ENCODE assay signal across 11 mouse cellular contexts in genomic region chr2:91326746-91327350, GRCm38 (mm10).
A peak's percentile ranks its signal among the peaks of the same experiment; 100 is the strongest.
DNase-seq lines count a peak whose midpoint lies in the region; ATAC-seq and TF ChIP-seq lines count a peak whose summit lies in the region.
"Had no signal": no experiment of that assay in that cellular context is flagged by ENCODE, and none has a peak within 500 bp of the region (broad histone marks: within the 10 kb centered on the region; RNA-seq: fewer than 3 reads in every experiment).

No protein-coding gene starts in this region.

- no peak for DNase-seq in kidney, adult 11 months
- peak; percentile 10 for DNase-seq in midbrain, postnatal 0 days (ENCODE audit: low spot score)
- no peak for DNase-seq in urinary bladder, postnatal 25 days (ENCODE audit: low spot score)
- no peak for DNase-seq in spleen, postnatal 14 days (ENCODE audit: low spot score in 2 of 2)
- DNase-seq: layer of hippocampus, postnatal 36 days; thymus, adult 2 months had no signal

- peaks cover 23% of the 10 kb centered on the region for H3K4me1 ChIP-seq in kidney, embryonic 14.5 days (ENCODE audit: control insufficient read depth, insufficient read depth, low read length)
- H3K4me1 ChIP-seq in forebrain, embryonic 13.5 days, result peaks cover 71% of the 10 kb centered on the region
- H3K4me1 ChIP-seq in intestine, embryonic 15.5 days (replicated peaks), result peaks cover 14% of the 10 kb centered on the region
- peaks cover 8% of the 10 kb centered on the region; the same call in 1 of the 2 replicates for H3K4me1 ChIP-seq in midbrain, postnatal 0 days (ENCODE audit: insufficient read depth, low read length)
- H3K4me1 ChIP-seq: heart, embryonic 15.5 days had no signal

- no peaks in the 10 kb centered on the region for H3K36me3 ChIP-seq in kidney, embryonic 14.5 days (ENCODE audit: control insufficient read depth, insufficient read depth, low read length)
- H3K36me3 ChIP-seq in forebrain, embryonic 13.5 days (ENCODE audit: poor library complexity, severe bottlenecking), result no peaks in the 10 kb centered on the region
- H3K36me3 ChIP-seq in intestine, embryonic 15.5 days, result no peaks in the 10 kb centered on the region
- H3K36me3 ChIP-seq in midbrain, postnatal 0 days (ENCODE audit: insufficient read depth, low read length), result no peaks in the 10 kb centered on the region
- H3K36me3 ChIP-seq: embryonic facial prominence, embryonic 15.5 days; heart, embryonic 15.5 days had no signal

- no peak overlapping the region for H3K4me3 ChIP-seq in kidney, embryonic 14.5 days (ENCODE audit: low read length)
- H3K4me3 ChIP-seq in forebrain, embryonic 13.5 days, result no peak overlapping the region
- no peak overlapping the region for H3K4me3 ChIP-seq in intestine, embryonic 15.5 days (replicated peaks)
- no peak overlapping the region for H3K4me3 ChIP-seq in midbrain, postnatal 0 days (ENCODE audit: low read depth, low read length)
- H3K4me3 ChIP-seq: embryonic facial prominence, embryonic 15.5 days; heart, embryonic 15.5 days had no signal

- no peak overlapping the region for H3K9ac ChIP-seq in kidney, embryonic 14.5 days (ENCODE audit: low read depth, low read length)
- no peak overlapping the region for H3K9ac ChIP-seq in forebrain, embryonic 13.5 days
- H3K9ac ChIP-seq in intestine, embryonic 15.5 days, result no peak overlapping the region
- H3K9ac ChIP-seq in midbrain, postnatal 0 days (replicated peaks; ENCODE audit: low read length, poor library complexity, severe bottlenecking), result no peak overlapping the region
- H3K9ac ChIP-seq: embryonic facial prominence, embryonic 15.5 days; heart, embryonic 15.5 days had no signal

- H3K9me3 ChIP-seq in kidney, embryonic 14.5 days (ENCODE audit: control insufficient read depth, low read length), result no peaks in the 10 kb centered on the region
- no peaks in the 10 kb centered on the region for H3K9me3 ChIP-seq in forebrain, embryonic 13.5 days (replicated peaks)
- H3K9me3 ChIP-seq in intestine, embryonic 15.5 days, result no peaks in the 10 kb centered on the region
- no peaks in the 10 kb centered on the region for H3K9me3 ChIP-seq in midbrain, postnatal 0 days (ENCODE audit: low read length)
- H3K9me3 ChIP-seq: embryonic facial prominence, embryonic 15.5 days; heart, embryonic 15.5 days had no signal

- H3K4me2 ChIP-seq in kidney, embryonic 14.5 days (replicated peaks; ENCODE audit: low read depth, low read length), result no peak overlapping the region
- H3K4me2 ChIP-seq in forebrain, embryonic 13.5 days, result no peak overlapping the region
- H3K4me2 ChIP-seq in intestine, embryonic 15.5 days (replicated peaks), result no peak overlapping the region
- H3K4me2 ChIP-seq in midbrain, postnatal 0 days (ENCODE audit: low read depth, low read length, poor library complexity, severe bottlenecking), result no peak overlapping the region
- H3K4me2 ChIP-seq: embryonic facial prominence, embryonic 15.5 days; heart, embryonic 15.5 days had no signal

- no peak for ATAC-seq in kidney, embryonic 14.5 days (ENCODE audit: low FRiP score, low TSS enrichment)
- no peak for ATAC-seq in forebrain, embryonic 13.5 days
- ATAC-seq in intestine, embryonic 15.5 days, result no peak
- no peak for ATAC-seq in midbrain, postnatal 0 days (ENCODE audit: low FRiP score)

- WGBS in kidney, embryonic 14.5 days, result 86% methylated on average over 13 of the region's 13 CpGs
- WGBS in forebrain, embryonic 13.5 days, result 77% methylated on average over 13 of the region's 13 CpGs
- 78% methylated on average over 13 of the region's 13 CpGs for WGBS in intestine, embryonic 15.5 days
- WGBS in midbrain, postnatal 0 days, result 82% methylated on average over 13 of the region's 13 CpGs

- no peak for TF ChIP-seq CTCF in midbrain, postnatal 0 days (IDR thresholded peaks at IDR 0.05)

- no peaks in the 10 kb centered on the region for H3K27me3 ChIP-seq in kidney, embryonic 14.5 days (ENCODE audit: control insufficient read depth, insufficient read depth, low read length)
- no peaks in the 10 kb centered on the region for H3K27me3 ChIP-seq in forebrain, embryonic 13.5 days
- no peaks in the 10 kb centered on the region for H3K27me3 ChIP-seq in intestine, embryonic 15.5 days (replicated peaks)
- H3K27me3 ChIP-seq in midbrain, postnatal 0 days (ENCODE audit: insufficient read depth, low read length), result no peaks in the 10 kb centered on the region
- H3K27me3 ChIP-seq: embryonic facial prominence, embryonic 15.5 days; heart, embryonic 15.5 days had no signal

- peak overlapping the region; percentile 63; the same call in 1 of the 2 replicates for H3K27ac ChIP-seq in kidney, embryonic 14.5 days (ENCODE audit: low read depth, low read length)
- peak overlapping the region; percentile 94 for H3K27ac ChIP-seq in forebrain, embryonic 13.5 days
- H3K27ac ChIP-seq in intestine, embryonic 15.5 days, result peak overlapping the region; percentile 23; the same call in 1 of the 2 replicates
- H3K27ac ChIP-seq in midbrain, postnatal 0 days (ENCODE audit: low read depth, low read length), result no peak overlapping the region; the same call in 1 of the 2 replicates
- H3K27ac ChIP-seq: embryonic facial prominence, embryonic 15.5 days; heart, embryonic 15.5 days had no signal
